Mouse (Mus musculus): ENCODE data around the gene Dnaic2.

GRCm38 (mm10) chr11:114740598-114740997 lies 13.4 kb downstream of the Dnaic2 start:
- TF ChIP-seq CTCF (IDR thresholded peaks at IDR 0.05; ENCODE audit: low read depth, low read length) (no peak), GATA1 (IDR thresholded peaks at IDR 0.05; ENCODE audit: borderline replicate concordance, low read length) (no peak), TAL1 (conservative IDR thresholded peaks at IDR 0.05; ENCODE audit: low read depth, low read length) (no peak), GATA2 (IDR thresholded peaks at IDR 0.05; ENCODE audit: borderline replicate concordance, low read depth, low read length) (no peak)
